Mouse (Mus musculus) heart, adult 2 months (tissue): ENCODE measurements at regions not wholly inside any gene's neighbourhood (a gene's known extent, or its start where the extent isn't known, plus 50 kb on each side); places are given as distances from the start of the nearest gene placed in this dataset.

Experiments used
- CTCF ChIP-seq: fragments of 200-600 bp; IDR thresholded peaks from 2 replicates; pipeline ENCODE4 v1.8.1; 2022; ENCODE audit warnings: antibody characterized with exemption, mild to moderate bottlenecking, moderate library complexity
- EP300 ChIP-seq: fragments of 200-500 bp; IDR thresholded peaks from 2 replicates; pipeline ENCODE4 v1.6.1; 2011; ENCODE audit warnings: low read depth, low read length, control low read depth; ENCODE audit not compliant: insufficient read depth
- POLR2A ChIP-seq: fragments of 200-500 bp; IDR thresholded peaks from 2 replicates; pipeline ENCODE4 v1.6.1; 2011; ENCODE audit warnings: mild to moderate bottlenecking, low read depth, low read length, control low read depth; ENCODE audit not compliant: insufficient read depth

DNA sequence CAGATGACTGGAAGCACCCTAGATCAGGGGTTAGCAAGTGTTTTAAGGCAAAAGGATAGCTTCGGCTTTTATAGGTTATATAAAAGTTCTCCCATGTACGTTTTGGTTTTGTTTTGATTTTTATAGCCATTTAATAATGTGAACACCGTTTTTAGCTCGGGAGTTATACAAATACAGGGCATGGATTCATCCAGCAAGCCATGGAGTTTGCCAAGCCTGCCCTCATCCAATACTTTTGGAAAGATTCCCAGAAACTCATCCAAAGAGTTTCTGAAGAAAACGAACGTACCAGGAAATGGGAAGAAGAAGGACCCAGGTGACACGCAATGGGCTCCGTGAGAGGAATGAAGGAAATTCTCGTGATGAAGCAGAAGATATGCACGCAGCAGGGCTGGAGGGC lies 133.6 kb upstream of the Phactr1 start:
- TF ChIP-seq CTCF = no peak
- no peak for TF ChIP-seq POLR2A
- no peak for TF ChIP-seq EP300
